Mouse (Mus musculus) neural tube, embryonic 12.5 days (tissue): ENCODE measurements around the gene Map10. TPM values are rescaled to one million over a fixed set of nuclear protein-coding genes. Genes with fewer than 3 reads are reported as not detected.
A peak's percentile ranks its signal among the peaks of the same experiment; 100 is the strongest.

Experiments used
- ATAC-seq: fragments of 200-750 bp; cut with Nextera tagmentation; 2 replicates; pipeline ENCODE4 v1.8.0; 2017; ENCODE audit warnings: low read depth, mild to moderate bottlenecking, moderate TSS enrichment, moderate library complexity; ENCODE audit not compliant: low FRiP score
- H3K27ac ChIP-seq: fragments of 300-500 bp; sonication (generic); 2 replicates; pipeline ENCODE4 v1.5.1; 2016
- H3K27me3 ChIP-seq: fragments of 300-500 bp; sonication (generic); replicated peaks from 2 replicates; pipeline ENCODE4 v1.6.1; 2016; ENCODE audit warnings: mild to moderate bottlenecking
- H3K36me3 ChIP-seq: fragments of 300-500 bp; sonication (generic); 2 replicates; pipeline ENCODE4 v1.6.1; 2016; ENCODE audit warnings: mild to moderate bottlenecking
- H3K4me1 ChIP-seq: fragments of 300-500 bp; sonication (generic); 2 replicates; pipeline ENCODE4 v1.6.1; 2016
- H3K4me2 ChIP-seq: fragments of 300-500 bp; sonication (generic); replicated peaks from 2 replicates; pipeline ENCODE4 v1.6.1; 2016; ENCODE audit warnings: mild to moderate bottlenecking
- H3K4me3 ChIP-seq: fragments of 300-500 bp; sonication (generic); 2 replicates; pipeline ENCODE4 v1.5.1; 2016
- H3K9ac ChIP-seq: fragments of 300-500 bp; sonication (generic); 2 replicates; pipeline ENCODE4 v1.6.1; 2016; ENCODE audit warnings: mild to moderate bottlenecking
- H3K9me3 ChIP-seq: fragments of 300-500 bp; sonication (generic); 2 replicates; pipeline ENCODE4 v1.6.1; 2016; ENCODE audit warnings: mild to moderate bottlenecking
- WGBS: fragments of 180-500 bp; shearing (Covaris S2); methylation state at CpG from one replicate; pipeline ENCODE4 v1.1.7; 2016; 5-methylcytosine and 5-hydroxymethylcytosine counted together
- polyA plus RNA-seq: library from polyadenylated mRNA; unstranded; fragments of >200 nt; fragmentation: Nextera tagmentation; extraction: Ambion mirVana; gene quantifications from 2 replicates; pipeline ENCODE4 v1.2.1, GENCODE M21; 2016

The Map10 gene
- polyA plus RNA-seq, 1 experiment from 2014 or later: 9.4 TPM

DNA sequence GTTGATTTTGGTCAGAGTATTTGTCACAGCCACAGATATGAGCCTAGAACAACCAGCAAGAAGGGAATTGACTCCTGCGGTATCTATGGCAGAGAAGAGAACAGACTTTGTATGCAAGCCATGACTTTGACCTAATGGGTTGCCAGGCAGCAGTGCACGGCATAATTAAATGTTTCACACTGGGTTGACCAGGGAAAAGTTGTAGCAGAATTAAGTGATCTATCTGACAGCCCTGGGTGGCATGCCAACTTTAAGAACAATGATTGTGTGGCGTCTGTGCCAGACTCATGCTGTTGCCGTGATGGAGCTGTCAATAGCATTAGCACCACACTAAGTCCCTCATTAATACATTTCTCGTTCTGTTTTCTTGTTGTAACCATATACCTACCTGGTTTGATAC lies 11.1 kb upstream of the Map10 start:
- H3K4me2 ChIP-seq: no peak overlapping the region
- no peak overlapping the region for H3K9ac ChIP-seq
- 45% methylated on average over 5 of the region's 5 CpGs for WGBS

DNA sequence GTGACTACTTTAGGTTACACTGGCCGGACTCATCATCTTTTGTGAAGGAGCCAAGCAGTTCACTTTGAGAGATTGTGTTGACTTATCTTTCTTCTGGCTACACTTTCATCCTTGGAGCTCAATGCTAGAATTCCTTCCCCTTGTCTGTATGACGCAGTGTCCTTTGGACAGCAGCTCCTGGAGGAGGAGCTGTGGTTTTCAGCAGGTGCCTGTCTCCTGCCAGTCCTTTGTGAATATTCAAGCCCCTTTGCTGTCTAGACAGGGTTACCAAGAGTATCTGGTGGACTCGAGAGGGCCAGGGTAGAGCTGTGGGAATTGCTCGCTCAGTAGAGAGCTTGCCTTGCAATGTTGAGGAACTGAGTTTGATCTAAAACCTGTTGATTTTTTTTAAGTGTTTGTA lies 10.7 kb upstream of the Map10 start:
- Histone ChIP-seq H3K9ac (no peak overlapping the region), H3K27me3 (0 out of 2 replicates have a peak, but pooled peaks cover 3% of the 10 kb centered on the region), H3K9me3 (no peaks in the 10 kb centered on the region), H3K36me3 (no peaks in the 10 kb centered on the region), H3K4me1 (peaks cover 20% of the 10 kb centered on the region; the same call in 1 of the 2 replicates), H3K4me3 (no peak overlapping the region), H3K4me2 (no peak overlapping the region), H3K27ac (no peak overlapping the region)
- ATAC-seq: peak; percentile 76
- WGBS: 69% methylated on average over 4 of the region's 4 CpGs

More for the DNA sequence above, 11.1 kb upstream of the Map10 start:
- peaks cover 20% of the 10 kb centered on the region; the same call in 1 of the 2 replicates for H3K4me1 ChIP-seq
- H3K27me3 ChIP-seq: 0 out of 2 replicates have a peak, but pooled peaks cover 3% of the 10 kb centered on the region
- H3K4me3 ChIP-seq: no peak overlapping the region
- H3K9me3 ChIP-seq: no peaks in the 10 kb centered on the region
- no peaks in the 10 kb centered on the region for H3K36me3 ChIP-seq
- peak; percentile 85 for ATAC-seq
- H3K27ac ChIP-seq: no peak overlapping the region

DNA sequence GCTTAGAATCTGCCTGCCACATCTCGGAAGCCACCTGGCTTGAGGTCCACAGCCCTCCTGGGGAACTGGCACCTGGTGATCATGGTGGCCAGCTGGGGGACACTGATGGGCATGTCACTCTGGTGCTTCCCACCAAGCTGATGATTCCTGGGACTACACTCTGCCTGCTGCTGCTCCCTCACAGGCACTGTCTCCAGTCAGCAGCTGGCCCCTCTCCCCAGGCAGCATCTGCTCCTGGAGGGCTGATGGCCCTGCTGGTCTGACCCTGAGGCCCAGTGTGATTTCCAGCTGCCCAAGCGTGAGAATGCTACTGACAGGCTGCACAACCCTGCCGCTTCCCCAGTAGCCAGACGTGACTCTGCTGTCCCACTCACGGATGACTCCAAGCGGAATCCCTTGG lies 9.2 kb upstream of the Map10 start:
- Histone ChIP-seq H3K36me3 (no peaks in the 10 kb centered on the region), H3K9ac (no peak overlapping the region), H3K4me2 (no peak overlapping the region), H3K27me3 (0 out of 2 replicates have a peak, but pooled peaks cover 3% of the 10 kb centered on the region), H3K4me3 (no peak overlapping the region), H3K4me1 (peaks cover 20% of the 10 kb centered on the region; the same call in 1 of the 2 replicates), H3K9me3 (no peaks in the 10 kb centered on the region), H3K27ac (no peak overlapping the region)
- ATAC-seq: no peak
- WGBS: 74% methylated on average over 6 of the region's 6 CpGs

DNA sequence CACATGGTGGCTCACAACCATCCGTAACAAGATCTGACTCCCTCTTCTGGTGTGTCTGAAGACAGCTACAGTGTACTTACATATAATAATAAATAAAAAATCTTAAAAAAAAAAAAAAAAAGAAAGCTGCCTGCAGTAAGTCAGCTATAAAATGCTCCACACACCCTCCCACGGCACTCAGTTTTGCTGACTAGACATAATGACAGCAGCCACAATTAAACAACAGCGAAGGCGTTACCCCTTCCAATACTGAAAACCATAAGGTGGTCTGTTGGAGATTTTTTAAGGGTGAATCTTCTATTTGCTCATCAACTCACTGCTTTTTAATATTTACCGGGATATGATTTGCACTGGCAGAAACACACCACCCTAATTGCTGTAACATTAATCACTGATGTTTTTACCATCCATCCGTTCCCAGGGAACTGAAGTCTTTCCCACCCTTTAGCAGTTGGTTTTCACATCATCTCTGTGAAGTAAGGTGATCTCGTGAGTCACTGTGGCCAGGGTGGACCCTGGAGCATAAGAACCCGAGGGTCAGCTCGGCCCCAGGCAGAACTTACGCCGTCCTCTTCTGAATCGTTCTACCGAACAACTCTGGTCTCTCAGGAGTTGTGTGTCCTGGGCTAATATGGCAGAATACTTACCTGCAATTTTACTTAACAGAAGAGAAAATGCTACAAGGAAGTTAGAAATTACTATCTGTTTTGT lies 7.5 kb upstream of the Map10 start:
- H3K27me3 ChIP-seq: 0 out of 2 replicates have a peak, but pooled peaks cover 3% of the 10 kb centered on the region
- H3K4me1 ChIP-seq: peaks cover 20% of the 10 kb centered on the region; the same call in 1 of the 2 replicates
- H3K9me3 ChIP-seq: no peaks in the 10 kb centered on the region
- WGBS: 90% methylated on average over 13 of the region's 13 CpGs
- no peak overlapping the region for H3K4me3 ChIP-seq
- H3K4me2 ChIP-seq: no peak overlapping the region
- H3K36me3 ChIP-seq: no peaks in the 10 kb centered on the region
- no peak overlapping the region for H3K27ac ChIP-seq
- ATAC-seq: no peak
- no peak overlapping the region for H3K9ac ChIP-seq

DNA sequence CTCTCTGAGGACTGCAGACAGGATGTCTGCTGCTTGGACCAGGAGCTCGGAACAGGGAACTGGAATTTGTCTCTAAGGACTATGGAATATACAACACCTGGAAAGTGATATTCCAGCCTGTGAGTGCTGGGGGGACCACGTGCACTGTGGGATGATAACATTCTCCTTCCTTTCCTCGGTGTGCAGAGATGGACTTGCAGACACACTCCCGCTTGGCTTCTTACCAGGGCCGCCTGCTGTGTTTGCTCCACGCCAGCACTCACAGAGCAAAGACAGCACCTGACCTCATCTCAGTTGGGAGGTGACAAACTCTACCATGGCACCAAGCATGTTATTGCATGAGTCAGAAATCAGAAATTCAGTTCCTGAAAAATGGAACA lies 7.0 kb upstream of the Map10 start:
- no peak for ATAC-seq
- WGBS: 61% methylated on average over 6 of the region's 6 CpGs
- no peak overlapping the region for H3K27ac ChIP-seq
- no peak overlapping the region for H3K4me2 ChIP-seq
- H3K9ac ChIP-seq: no peak overlapping the region
- H3K36me3 ChIP-seq: no peaks in the 10 kb centered on the region
- H3K9me3 ChIP-seq: no peaks in the 10 kb centered on the region
- H3K27me3 ChIP-seq: 0 out of 2 replicates have a peak, but pooled peaks cover 3% of the 10 kb centered on the region
- H3K4me1 ChIP-seq: peaks cover 20% of the 10 kb centered on the region; the same call in 1 of the 2 replicates
- H3K4me3 ChIP-seq: no peak overlapping the region

- H3K27ac ChIP-seq: no peak overlapping the region
- 55% methylated on average over 8 of the region's 8 CpGs for WGBS
- H3K9me3 ChIP-seq: peaks cover 2% of the 10 kb centered on the region; the same call in 1 of the 2 replicates
- peaks cover 14% of the 10 kb centered on the region for H3K4me1 ChIP-seq
- no peak for ATAC-seq
- no peak overlapping the region for H3K4me3 ChIP-seq
- no peak overlapping the region for H3K9ac ChIP-seq
- no peaks in the 10 kb centered on the region for H3K36me3 ChIP-seq
- 0 out of 2 replicates have a peak, but pooled peaks cover 1% of the 10 kb centered on the region for H3K27me3 ChIP-seq
- H3K4me2 ChIP-seq: no peak overlapping the region
Measured at GRCm38 (mm10) chr8:125665183-125665875, 4.3 kb upstream of the Map10 start.

DNA sequence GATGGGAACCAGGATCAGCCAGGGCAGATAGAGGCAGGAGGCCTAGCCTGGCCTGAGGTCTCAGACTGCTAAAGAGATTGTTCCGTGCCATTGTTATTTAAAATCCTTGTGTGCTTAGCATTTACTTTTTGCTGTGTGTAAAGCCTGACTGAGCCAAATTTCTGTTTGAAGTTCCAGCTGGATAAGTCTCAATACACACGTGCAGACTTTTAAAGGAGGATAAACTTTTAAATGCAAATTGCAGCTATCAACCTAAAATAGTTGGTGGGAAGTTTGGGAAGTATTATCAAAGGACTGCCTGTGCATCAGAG lies 3.8 kb upstream of the Map10 start:
- H3K9me3 ChIP-seq: peaks cover 7% of the 10 kb centered on the region; the same call in 1 of the 2 replicates
- H3K27me3 ChIP-seq: no peaks in the 10 kb centered on the region
- 26% methylated on average over 2 of the region's 2 CpGs for WGBS
- peaks cover 1% of the 10 kb centered on the region; the same call in 1 of the 2 replicates for H3K36me3 ChIP-seq
- H3K4me2 ChIP-seq: no peak overlapping the region
- H3K4me3 ChIP-seq: no peak overlapping the region
- no peak overlapping the region for H3K9ac ChIP-seq
- H3K27ac ChIP-seq: no peak overlapping the region
- ATAC-seq: no peak
- H3K4me1 ChIP-seq: peaks cover 11% of the 10 kb centered on the region

GRCm38 (mm10) chr8:125666201-125666600 lies 3.4 kb upstream of the Map10 start:
- peaks cover 11% of the 10 kb centered on the region; the same call in 1 of the 2 replicates for H3K9me3 ChIP-seq
- WGBS: 43% methylated on average over 5 of the region's 5 CpGs
- no peak overlapping the region for H3K27ac ChIP-seq
- H3K27me3 ChIP-seq: no peaks in the 10 kb centered on the region
- H3K4me3 ChIP-seq: no peak overlapping the region
- ATAC-seq: no peak
- no peak overlapping the region for H3K9ac ChIP-seq
- H3K36me3 ChIP-seq: peaks cover 5% of the 10 kb centered on the region; the same call in 1 of the 2 replicates
- no peak overlapping the region for H3K4me2 ChIP-seq
- peaks cover 11% of the 10 kb centered on the region for H3K4me1 ChIP-seq

DNA sequence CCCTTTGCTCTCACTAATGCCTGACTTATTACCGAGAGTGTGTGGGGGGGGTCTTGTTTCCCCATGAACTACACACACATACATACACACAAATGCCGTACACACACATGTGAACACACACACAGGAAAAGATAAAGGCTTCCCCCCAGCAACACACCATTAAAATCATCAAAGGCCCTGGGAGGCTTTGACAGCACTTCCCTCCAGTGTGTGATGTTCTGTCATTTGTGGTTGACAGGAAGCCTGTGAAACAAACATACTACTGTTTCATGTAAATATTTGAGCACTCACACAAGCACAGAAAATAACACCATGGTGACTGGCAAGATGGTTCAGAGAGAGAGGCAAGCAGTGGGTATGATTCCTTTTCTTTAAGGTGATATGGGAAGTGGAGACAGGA lies 2.4 kb upstream of the Map10 start:
- H3K4me1 ChIP-seq: peaks cover 11% of the 10 kb centered on the region
- H3K9ac ChIP-seq: no peak overlapping the region
- no peak overlapping the region for H3K4me2 ChIP-seq
- 89% methylated on average over 2 of the region's 2 CpGs for WGBS
- no peak for ATAC-seq
- peaks cover 21% of the 10 kb centered on the region for H3K9me3 ChIP-seq
- no peak overlapping the region for H3K4me3 ChIP-seq
- H3K36me3 ChIP-seq: peaks cover 14% of the 10 kb centered on the region; the same call in 1 of the 2 replicates
- no peaks in the 10 kb centered on the region for H3K27me3 ChIP-seq
- H3K27ac ChIP-seq: no peak overlapping the region

- peak; percentile 25; the same call in 1 of the 2 replicates for ATAC-seq
- Histone ChIP-seq H3K4me2 (peak overlapping the region; percentile 89), H3K9ac (no peak overlapping the region), H3K4me1 (peaks cover 6% of the 10 kb centered on the region), H3K9me3 (peaks cover 22% of the 10 kb centered on the region), H3K27ac (no peak overlapping the region), H3K27me3 (no peaks in the 10 kb centered on the region), H3K36me3 (peaks cover 14% of the 10 kb centered on the region; the same call in 1 of the 2 replicates), H3K4me3 (peak overlapping the region; percentile 60; the same call in 1 of the 2 replicates)
- 80% methylated on average over 14 of the region's 14 CpGs for WGBS
Measured at GRCm38 (mm10) chr8:125669159-125669699, 389 bp upstream of the Map10 start.

GRCm38 (mm10) chr8:125670420-125670819 lies 802 bp downstream of the Map10 start:
- H3K4me2 ChIP-seq: peak overlapping the region; percentile 89
- H3K36me3 ChIP-seq: peaks cover 14% of the 10 kb centered on the region; the same call in 1 of the 2 replicates
- peak overlapping the region; percentile 75; the same call in 1 of the 2 replicates for H3K9ac ChIP-seq
- H3K27me3 ChIP-seq: no peaks in the 10 kb centered on the region
- ATAC-seq: 0 out of 2 replicates have a peak, but pooled peaks have one; percentile 7
- 94% methylated on average over 6 of the region's 6 CpGs for WGBS
- peaks cover 22% of the 10 kb centered on the region for H3K9me3 ChIP-seq
- 0 out of 2 replicates have a peak overlapping the region, but pooled peaks have one; percentile 20 for H3K27ac ChIP-seq
- peaks cover 6% of the 10 kb centered on the region for H3K4me1 ChIP-seq
- H3K4me3 ChIP-seq: peak overlapping the region; percentile 60

- Histone ChIP-seq H3K9ac (no peak overlapping the region), H3K9me3 (peaks cover 22% of the 10 kb centered on the region), H3K4me3 (no peak overlapping the region), H3K27me3 (no peaks in the 10 kb centered on the region), H3K4me2 (no peak overlapping the region), H3K36me3 (peaks cover 14% of the 10 kb centered on the region; the same call in 1 of the 2 replicates), H3K27ac (no peak overlapping the region), H3K4me1 (peaks cover 6% of the 10 kb centered on the region)
- 94% methylated on average over 9 of the region's 9 CpGs for WGBS
- ATAC-seq: no peak
Measured at GRCm38 (mm10) chr8:125670906-125671305, 1.3 kb downstream of the Map10 start.
